Mouse (Mus musculus) heart, adult 2 months (tissue): ENCODE measurements around the gene Evi2a. TPM values are rescaled to one million over a fixed set of nuclear protein-coding genes. Genes with fewer than 3 reads are reported as not detected.
A peak's percentile ranks its signal among the peaks of the same experiment; 100 is the strongest.

Experiments
- DNase-seq, 2 experiments: peaks; one replicate each; pipeline ENCODE4 v3.0.0; 2021
- H3K27ac ChIP-seq: fragments of 200-600 bp; 2 replicates; pipeline ENCODE4 v1.8.1; 2022
- H3K27me3 ChIP-seq: fragments of 200-500 bp; 2 replicates; pipeline ENCODE4 v1.6.1; 2012; ENCODE audit warnings: mild to moderate bottlenecking, low read length, inconsistent platforms, mixed read lengths; ENCODE audit not compliant: control insufficient read depth, insufficient read depth
- H3K36me3 ChIP-seq: fragments of 200-500 bp; 2 replicates; pipeline ENCODE4 v1.6.1; 2012; ENCODE audit warnings: low read length, inconsistent platforms; ENCODE audit not compliant: control insufficient read depth, insufficient read depth
- H3K4me1 ChIP-seq: fragments of 200-500 bp; 2 replicates; pipeline ENCODE4 v1.6.1; 2011; ENCODE audit warnings: low read length; ENCODE audit not compliant: control insufficient read depth, insufficient read depth
- H3K4me3 ChIP-seq: fragments of 200-600 bp; 2 replicates; pipeline ENCODE4 v1.8.1; 2022
- H3K79me2 ChIP-seq: fragments of 200-500 bp; replicated peaks from 2 replicates; pipeline ENCODE4 v1.6.1; 2012; ENCODE audit warnings: mild to moderate bottlenecking, inconsistent platforms, low read length, moderate library complexity, mixed read lengths; ENCODE audit not compliant: control insufficient read depth, insufficient read depth
- H3K9ac ChIP-seq: fragments of 200-500 bp; 2 replicates; pipeline ENCODE4 v1.6.1; 2012; ENCODE audit warnings: low read depth, mild to moderate bottlenecking, control low read depth, inconsistent platforms, low read length, mixed read lengths
- CTCF ChIP-seq: fragments of 200-600 bp; IDR thresholded peaks from 2 replicates; pipeline ENCODE4 v1.8.1; 2022; ENCODE audit warnings: antibody characterized with exemption, mild to moderate bottlenecking, moderate library complexity
- EP300 ChIP-seq: fragments of 200-500 bp; IDR thresholded peaks from 2 replicates; pipeline ENCODE4 v1.6.1; 2011; ENCODE audit warnings: low read depth, low read length, control low read depth; ENCODE audit not compliant: insufficient read depth
- POLR2A ChIP-seq: fragments of 200-500 bp; IDR thresholded peaks from 2 replicates; pipeline ENCODE4 v1.6.1; 2011; ENCODE audit warnings: mild to moderate bottlenecking, low read depth, low read length, control low read depth; ENCODE audit not compliant: insufficient read depth
- WGBS: fragments of 180-500 bp; shearing (Covaris S2); methylation state at CpG from one replicate; pipeline ENCODE4 v1.1.7; 2018; 5-methylcytosine and 5-hydroxymethylcytosine counted together
- intact Hi-C: fragments of 180-260 bp; cut with DNase I; formaldehyde crosslinking; loops from one replicate; pipeline ENCODE4 v1.15.1; 2025
- polyA plus RNA-seq: library from polyadenylated mRNA; depleted of rRNA; stranded (reverse); fragments of >200 nt; gene quantifications from 2 replicates; pipeline ENCODE4 v1.2.3, GENCODE M21; 2012
- total RNA-seq, 2 experiments: library from RNA; stranded (reverse); gene quantifications; 2 replicates each; pipeline ENCODE4 v1.2.3; 2021

Gene Evi2a
- total and polyA plus RNA-seq, 3 experiments: 1.9 to 3.8 (median 2.0) TPM

DNA sequence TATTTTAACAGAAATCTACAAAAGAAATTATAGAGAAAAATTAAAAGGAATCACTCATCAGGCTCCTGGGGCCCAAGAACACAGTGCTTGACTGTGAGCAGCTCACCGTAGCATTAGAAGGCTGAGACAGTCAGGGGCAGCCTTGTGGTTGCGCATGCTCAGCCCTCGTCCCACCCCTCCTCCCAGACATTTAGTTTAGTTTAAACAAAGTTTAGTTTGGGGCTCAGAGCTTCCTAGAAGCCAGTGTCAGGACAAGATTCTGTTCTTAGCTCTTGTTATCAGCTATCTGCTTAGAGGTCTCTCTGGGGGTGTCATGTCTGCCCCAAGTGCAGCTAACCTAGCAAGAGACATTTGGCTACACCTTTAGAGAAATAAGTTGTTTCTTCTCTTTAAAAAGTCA is 1.8 kb downstream of the Evi2a start:
- intact Hi-C loops: no loop called here
- H3K27ac ChIP-seq: no peak overlapping the region
- no peak overlapping the region for H3K4me3 ChIP-seq
- H3K79me2 ChIP-seq: no peaks in the 10 kb centered on the region
- H3K27me3 ChIP-seq: no peaks in the 10 kb centered on the region
- DNase-seq: no peak
- no peaks in the 10 kb centered on the region for H3K36me3 ChIP-seq
- H3K9ac ChIP-seq: 0 out of 2 replicates have a peak overlapping the region, but pooled peaks have one; percentile 29
- 90% methylated on average over 3 of the region's 3 CpGs for WGBS
- peaks cover 4% of the 10 kb centered on the region for H3K4me1 ChIP-seq
- no peak for TF ChIP-seq EP300
- no peak for TF ChIP-seq CTCF
- TF ChIP-seq POLR2A: no peak

DNA sequence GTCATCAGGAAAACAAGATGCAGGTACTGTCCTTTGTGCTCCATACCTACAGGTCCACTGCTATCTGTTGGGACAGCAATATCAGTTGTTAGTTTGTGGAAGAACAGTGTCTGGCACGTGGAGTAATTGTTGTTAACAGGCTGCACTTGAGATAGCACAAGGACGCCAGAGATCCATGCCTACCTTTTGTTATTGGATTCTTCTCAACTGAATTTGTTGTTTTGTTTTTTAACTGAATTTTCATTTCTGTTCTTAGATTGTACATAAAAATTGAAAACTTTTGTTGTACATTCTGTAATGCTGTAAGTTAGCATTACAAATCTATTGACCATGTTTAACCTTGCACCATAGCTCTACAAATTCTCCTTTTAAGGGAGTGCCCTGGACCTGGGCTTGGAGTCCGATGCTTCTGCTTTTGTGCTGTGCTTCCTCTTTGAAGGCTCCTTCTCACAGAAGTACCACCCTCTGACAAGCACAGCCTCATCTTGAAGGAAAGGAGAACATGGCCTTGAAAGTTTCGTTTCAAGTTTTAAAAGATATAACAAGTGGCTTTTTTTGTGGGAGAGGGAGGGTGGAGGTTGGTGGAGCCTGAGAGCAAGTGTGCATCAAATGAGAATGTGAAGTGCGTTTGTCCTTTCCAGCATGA is 2.5 kb downstream of the Evi2a start:
- H3K36me3 ChIP-seq: no peaks in the 10 kb centered on the region
- WGBS: 72% methylated on average over 5 of the region's 5 CpGs
- peak in 1 of 2 experiments; percentile 40 for DNase-seq
- no peaks in the 10 kb centered on the region for H3K79me2 ChIP-seq
- H3K9ac ChIP-seq: no peak overlapping the region
- H3K4me3 ChIP-seq: no peak overlapping the region
- intact Hi-C loops: no loop called here
- H3K27ac ChIP-seq: 0 out of 2 replicates have a peak overlapping the region, but pooled peaks have one; percentile 32
- TF ChIP-seq CTCF (no peak), POLR2A (0 out of 2 replicates have a peak, but pooled peaks have one; percentile 19)
- H3K4me1 ChIP-seq: peaks cover 4% of the 10 kb centered on the region
- H3K27me3 ChIP-seq: no peaks in the 10 kb centered on the region

DNA sequence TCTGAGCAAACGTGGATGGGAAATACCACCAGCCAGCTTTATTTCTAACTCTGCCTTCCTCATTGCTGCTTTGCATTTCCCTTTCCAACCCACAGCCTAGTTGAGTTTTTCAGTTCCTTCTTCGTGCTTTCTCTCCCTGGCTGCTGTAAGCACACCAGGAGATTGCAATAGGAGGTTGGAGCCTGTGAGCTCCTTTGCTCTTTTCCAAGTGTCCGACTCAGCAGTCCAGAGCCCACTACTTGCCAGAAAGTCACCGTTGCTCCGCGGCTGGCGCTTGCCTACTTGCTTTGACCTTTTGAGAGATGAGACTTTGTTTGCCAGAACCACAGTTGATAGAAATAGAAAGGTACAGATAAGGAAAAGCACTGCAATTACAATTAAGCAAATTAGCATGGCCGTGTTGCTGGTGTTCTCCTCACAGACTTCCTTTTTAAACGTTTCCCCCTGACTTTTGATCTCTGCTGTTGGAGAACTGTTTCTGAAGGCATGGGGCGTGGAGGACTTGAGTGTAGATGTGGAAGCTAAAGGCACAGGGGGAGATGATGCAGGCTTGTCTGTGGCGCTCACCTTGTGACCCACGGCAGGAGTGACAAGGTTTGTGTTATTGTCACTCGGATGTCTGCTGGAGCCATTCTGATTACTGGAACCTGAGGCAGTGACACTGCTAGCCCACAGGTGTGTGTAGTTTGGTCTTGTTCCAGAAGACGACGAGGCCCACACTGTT is 3.2 kb downstream of the Evi2a start:
- TF ChIP-seq POLR2A (no peak), EP300 (no peak), CTCF (no peak)
- no peak overlapping the region for H3K4me3 ChIP-seq
- peak overlapping the region; percentile 32; the same call in 1 of the 2 replicates for H3K27ac ChIP-seq
- H3K4me1 ChIP-seq: peaks cover 4% of the 10 kb centered on the region
- H3K36me3 ChIP-seq: no peaks in the 10 kb centered on the region
- intact Hi-C loops: no loop called here
- no peaks in the 10 kb centered on the region for H3K27me3 ChIP-seq
- DNase-seq: peak; percentile 43 to 65
- 46% methylated on average over 15 of the region's 15 CpGs for WGBS
- no peak overlapping the region for H3K9ac ChIP-seq
- no peaks in the 10 kb centered on the region for H3K79me2 ChIP-seq

GRCm38 (mm10) chr11:79526549-79526948 is 3.9 kb downstream of the Evi2a start:
- H3K27ac ChIP-seq: peak overlapping the region; percentile 32; the same call in 1 of the 2 replicates
- 76% methylated on average over 3 of the region's 3 CpGs for WGBS
- TF ChIP-seq POLR2A: no peak
- no peaks in the 10 kb centered on the region for H3K79me2 ChIP-seq
- H3K9ac ChIP-seq: no peak overlapping the region
- no peaks in the 10 kb centered on the region for H3K27me3 ChIP-seq
- no peak overlapping the region for H3K4me3 ChIP-seq
- H3K4me1 ChIP-seq: peaks cover 4% of the 10 kb centered on the region
- intact Hi-C loops: no loop called here
- no peaks in the 10 kb centered on the region for H3K36me3 ChIP-seq
- no peak for DNase-seq

DNA sequence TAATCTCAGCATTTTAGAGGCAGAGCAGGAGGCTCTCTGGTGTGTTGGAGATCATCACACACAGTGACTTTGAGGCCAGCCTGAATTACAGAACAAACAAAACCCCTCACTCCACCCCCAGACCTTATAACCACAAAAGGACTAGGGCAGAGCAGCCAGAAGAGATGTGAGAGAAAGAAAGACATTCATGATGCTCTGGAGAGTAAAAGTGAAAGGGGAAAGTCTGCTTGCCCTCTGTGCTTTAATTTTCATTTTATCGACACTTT is 6.2 kb downstream of the Evi2a start:
- H3K27ac ChIP-seq: no peak overlapping the region
- no peaks in the 10 kb centered on the region for H3K79me2 ChIP-seq
- DNase-seq: no peak
- TF ChIP-seq EP300 (no peak), CTCF (no peak), POLR2A (no peak)
- WGBS: 78% methylated on average over 1 of the region's 1 CpGs
- no peaks in the 10 kb centered on the region for H3K27me3 ChIP-seq
- no peak overlapping the region for H3K9ac ChIP-seq
- no peaks in the 10 kb centered on the region for H3K36me3 ChIP-seq
- peaks cover 4% of the 10 kb centered on the region for H3K4me1 ChIP-seq
- intact Hi-C loops: no loop called here
- H3K4me3 ChIP-seq: no peak overlapping the region

DNA sequence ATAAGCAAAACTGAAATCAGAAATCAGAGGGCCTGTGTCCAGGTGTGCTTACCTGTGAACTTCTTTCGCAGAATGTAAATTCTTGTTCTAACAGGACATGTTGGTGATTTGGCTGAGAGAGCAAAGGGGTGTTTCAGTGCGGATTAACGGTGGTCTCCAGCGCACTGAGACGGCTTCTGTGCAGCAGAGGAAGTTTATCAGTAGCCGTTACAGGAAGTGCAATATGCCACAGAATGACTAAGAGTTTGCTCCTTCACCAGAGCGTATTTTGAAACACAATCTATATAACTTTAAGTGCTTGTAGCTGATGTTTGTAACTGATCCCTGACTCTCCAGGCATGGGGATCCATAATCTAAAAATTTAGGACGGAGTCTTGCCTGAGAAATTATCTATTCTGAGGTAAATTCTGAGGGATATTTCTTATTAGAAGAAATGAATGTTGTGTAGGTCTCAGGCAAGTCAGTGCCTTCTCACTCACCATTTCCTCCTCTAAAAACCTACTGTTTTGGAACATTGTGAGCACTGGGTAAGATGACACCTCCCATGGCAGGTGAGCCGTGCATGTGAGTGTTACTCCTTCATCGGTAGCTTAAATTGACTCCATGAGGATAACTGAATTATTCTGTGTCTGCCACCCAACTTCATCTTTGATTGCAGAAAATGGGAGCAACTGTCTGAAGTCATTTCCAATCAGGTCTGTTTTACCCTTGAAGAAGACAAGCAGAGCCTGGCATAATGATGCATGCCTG is 6.7 kb downstream of the Evi2a start, which contains the start of gene Evi2b:
Evi2b (minus strand) TSS at position 203 of the 750 bp plus-strand sequence.
- 64% methylated on average over 10 of the region's 10 CpGs for WGBS
- TF ChIP-seq CTCF: no peak
- 0 out of 2 replicates have a peak, but pooled peaks have one; percentile 26 for TF ChIP-seq POLR2A
- no peak for TF ChIP-seq EP300

More for the DNA sequence above, 6.7 kb downstream of the Evi2a start, which contains the start of gene Evi2b:
- no peak for DNase-seq
- Histone ChIP-seq H3K27ac (no peak within 1 kb of the TSS), H3K4me1 (peaks cover 4% of the 10 kb centered on the region), H3K4me3 (no peak within 1 kb of the TSS), H3K36me3 (no peaks in the 10 kb centered on the region), H3K9ac (no peak within 1 kb of the TSS), H3K79me2 (no peaks in the 10 kb centered on the region), H3K27me3 (no peaks in the 10 kb centered on the region)
- intact Hi-C loops: no loop called here
